Mouse (Mus musculus): Measurements from ENCODE around the gene Junb.

Gene Junb

GRCm38 (mm10) chr8:84970135-84970790 lies 8.3 kb downstream of the Junb start:
- no peak for DNase-seq

DNA sequence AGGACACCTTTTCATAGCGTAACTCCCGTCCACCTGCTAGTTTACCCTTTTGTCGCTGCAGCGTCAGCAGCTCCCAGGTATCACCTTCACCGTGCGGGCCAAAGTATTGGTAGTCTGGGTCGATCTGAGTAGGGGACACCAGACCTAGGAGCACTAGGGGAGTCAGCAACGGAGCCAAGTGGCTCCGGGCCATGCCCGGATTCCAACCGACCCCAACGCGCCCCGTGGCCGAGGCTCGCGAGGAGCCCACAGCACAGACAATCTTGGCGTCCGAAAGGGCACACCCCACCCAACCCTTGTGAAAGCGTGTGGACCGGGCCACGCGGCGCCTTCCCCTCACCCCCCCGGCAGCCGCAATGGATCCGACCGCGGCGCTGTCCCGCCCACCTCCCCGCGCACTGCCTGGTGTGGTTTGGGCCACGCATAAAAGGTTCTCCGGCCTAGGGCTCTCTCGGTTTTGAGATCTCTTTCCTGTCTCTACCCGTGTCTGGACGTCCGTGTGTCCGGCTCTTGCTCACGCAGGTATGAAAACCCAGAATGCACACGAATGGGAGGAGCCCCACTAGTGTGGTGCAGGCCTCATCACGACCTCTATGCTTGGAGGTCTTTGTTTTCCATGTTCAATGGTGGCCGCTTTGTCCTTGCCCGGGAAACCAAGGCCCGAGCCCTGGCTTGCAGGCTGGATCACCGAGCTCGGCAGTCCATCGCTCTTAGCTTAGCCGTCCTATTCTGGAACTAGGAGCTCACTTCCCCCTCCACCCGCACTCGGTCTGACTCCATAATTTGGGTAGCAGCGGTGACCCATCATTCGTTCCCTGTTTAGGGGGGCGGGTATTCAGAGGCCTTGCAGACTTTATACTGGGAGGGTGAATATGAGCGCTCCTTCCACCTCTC lies 9.0 kb downstream of the Junb start, which contains the start of the genes Gm49661, Prdx2 and Rnaseh2a:
Gm49661 (minus strand) TSS at position 193 of the 894 bp plus-strand sequence.
Prdx2 (plus strand) TSS at position 347 of the 894 bp plus-strand sequence.
Rnaseh2a (minus strand) TSS at position 527 of the 894 bp plus-strand sequence.
- peak; percentile 72 to 78 for DNase-seq

DNA sequence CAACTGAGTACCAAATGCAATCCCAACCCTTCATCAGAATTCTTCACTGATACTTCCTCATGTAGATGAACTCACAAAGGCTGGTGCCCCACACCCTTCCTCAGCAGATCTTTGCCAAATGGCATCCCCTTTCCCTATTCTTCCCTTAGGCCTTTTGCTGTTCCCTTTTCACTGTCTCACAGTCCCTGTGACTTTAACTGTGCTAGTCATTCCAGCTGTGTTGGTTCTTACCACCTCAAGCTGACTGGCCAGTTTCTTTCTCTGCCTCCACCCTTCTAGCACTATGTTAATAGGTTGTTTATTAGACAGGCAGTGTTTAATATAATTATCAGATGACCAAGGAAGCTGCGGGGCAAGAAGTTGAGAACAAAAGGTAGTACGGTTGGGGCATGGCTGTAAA lies 9.9 kb downstream of the Junb start:
- DNase-seq = no peak

DNA sequence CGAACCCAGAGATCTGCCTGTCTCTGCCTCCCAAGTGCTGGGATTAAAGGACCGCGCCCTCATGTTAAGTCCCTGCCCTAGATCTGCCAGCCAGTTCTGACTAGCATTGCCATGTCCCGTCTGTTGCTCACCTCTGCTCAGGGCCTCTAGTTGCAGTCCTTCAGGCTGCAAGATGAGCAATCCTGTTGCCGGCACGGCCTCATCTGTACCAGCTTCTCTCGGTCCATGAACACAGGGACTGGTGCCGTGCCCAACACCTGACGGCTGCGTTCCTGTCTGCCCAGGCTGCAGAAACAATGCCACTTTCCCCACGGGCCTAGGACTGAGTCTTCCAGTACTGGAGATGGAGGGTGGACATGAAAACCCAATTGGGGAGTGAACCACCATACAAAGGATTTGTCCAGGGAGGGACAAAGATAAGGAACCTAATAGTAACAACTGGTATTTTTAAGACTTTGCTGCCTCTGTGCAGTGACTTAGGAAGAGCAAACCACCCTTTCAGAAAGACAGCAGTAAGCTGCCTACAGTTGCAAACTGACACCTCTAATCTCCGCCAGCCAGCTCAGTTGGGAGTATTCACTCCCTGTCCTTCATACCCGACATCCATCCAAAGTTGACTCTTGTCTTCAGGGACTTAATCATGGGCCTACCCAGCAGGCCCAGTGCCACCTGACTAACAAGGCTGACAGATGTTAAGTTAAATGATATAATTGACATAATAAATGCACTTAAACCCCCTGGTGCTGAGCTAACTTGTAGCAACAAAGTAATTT lies 10.8 kb downstream of the Junb start:
- DNase-seq = no peak

DNA sequence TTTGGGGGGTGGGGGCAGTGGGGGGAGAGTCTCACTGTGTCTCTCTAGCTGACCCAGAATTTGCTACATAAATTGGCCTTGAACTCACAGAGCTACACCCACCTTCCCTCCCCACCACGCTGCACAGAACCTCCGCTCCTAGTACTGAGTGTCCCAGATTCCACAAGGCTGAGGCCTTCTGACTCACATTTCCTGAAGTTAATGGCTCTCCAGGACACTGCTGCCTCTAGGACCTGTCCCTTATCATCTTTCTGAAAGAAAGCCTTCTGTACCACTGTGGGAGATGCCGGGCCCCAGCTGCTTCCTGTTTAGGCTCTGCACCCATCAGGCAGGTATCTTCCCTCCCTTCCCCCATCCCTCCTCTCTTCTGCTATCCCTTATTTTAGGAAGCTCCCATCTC lies 11.9 kb downstream of the Junb start:
- DNase-seq = no peak

DNA sequence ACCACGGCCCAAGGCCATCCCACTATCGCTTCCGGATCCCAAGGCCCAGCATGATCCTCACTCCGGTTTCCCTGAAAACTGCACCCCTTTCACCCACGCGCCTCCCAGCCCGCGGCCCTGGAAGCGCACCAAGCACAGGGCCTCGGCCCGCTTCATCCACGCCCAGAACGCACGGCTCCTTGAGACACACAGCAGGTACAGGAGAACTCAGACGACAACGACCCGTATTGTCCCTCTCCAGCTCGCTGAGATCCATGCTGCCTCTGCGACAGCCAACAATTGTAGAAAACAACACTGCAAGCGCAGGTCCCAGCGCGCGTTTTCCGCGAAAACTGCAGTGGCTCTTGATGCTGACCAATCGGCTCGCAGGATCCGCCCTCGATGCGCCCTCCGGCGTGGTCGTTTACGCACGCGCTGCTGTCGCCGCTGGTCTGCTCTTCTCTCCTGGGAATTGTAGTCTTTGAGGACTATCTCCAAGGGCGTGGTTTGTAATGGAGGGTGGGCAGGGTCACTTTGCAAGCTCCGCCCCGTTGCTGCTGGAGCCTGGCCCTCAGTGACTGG lies 12.7 kb downstream of the Junb start:
- DNase-seq = peak; percentile 95 to 97

DNA sequence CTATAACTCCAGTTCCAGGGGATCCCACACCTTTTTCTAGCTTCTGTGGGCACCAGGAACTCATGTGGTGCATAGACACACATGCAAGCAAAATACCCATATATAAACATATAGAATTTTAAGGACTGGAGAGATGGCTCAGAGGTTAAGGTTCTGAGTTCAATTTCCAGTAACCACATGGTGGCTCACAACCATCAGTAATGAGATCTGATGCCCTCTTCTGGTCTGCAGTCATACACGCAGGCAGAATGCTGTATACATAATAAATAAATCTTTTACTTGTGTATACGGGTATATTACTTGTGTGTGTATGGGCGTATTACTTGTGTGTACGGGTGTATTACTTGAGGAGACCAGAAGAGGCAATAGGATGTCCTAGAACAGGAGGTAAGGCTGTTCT lies 14.6 kb downstream of the Junb start:
- no peak for DNase-seq

DNA sequence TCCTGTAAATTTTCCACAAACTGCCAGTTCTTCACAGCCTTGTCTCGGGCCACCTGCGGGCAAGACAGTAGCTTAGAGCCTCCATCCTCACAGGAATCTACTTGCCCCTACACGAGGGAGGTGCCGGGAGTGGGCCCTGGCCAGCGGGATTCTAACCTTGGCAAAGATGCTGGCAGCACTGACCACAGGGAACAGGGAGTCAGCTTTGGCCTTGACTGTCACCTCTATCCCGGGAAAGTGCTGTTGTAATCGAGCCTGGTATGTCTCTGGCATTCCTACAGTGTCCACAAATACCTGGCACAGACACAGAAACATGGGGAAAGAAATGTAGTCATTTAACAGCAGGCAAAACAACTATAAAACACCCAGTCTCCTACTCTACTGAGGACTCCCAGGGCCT lies 18.7 kb downstream of the Junb start:
- DNase-seq = no peak

- peak; percentile 52 to 67 for DNase-seq
Observed at GRCm38 (mm10) chr8:84956768-84957167, 21.8 kb downstream of the Junb start.

GRCm38 (mm10) chr8:84952612-84953255 lies 25.8 kb downstream of the Junb start:
- peak; percentile 80 to 82 for DNase-seq

DNA sequence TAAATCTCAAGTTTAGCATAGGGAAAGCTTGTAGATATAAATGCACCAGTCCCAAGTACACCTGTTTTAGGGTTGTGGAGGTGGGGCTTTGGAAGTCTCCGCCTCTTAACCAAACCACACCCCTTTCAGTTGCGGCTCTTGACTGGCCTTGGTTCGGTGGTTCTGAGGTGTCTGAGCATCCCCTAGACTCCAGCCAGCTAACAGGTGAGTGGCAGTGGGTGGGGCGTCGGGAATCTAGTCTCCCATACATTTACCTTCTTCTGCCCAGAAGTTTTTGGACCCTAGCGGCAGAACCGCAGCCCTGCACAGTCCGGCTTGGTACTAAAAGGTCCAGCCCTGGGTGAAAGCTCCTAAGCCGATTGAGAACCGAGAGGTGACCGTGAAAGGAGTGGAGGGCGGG lies 28.8 kb downstream of the Junb start:
- no peak for DNase-seq

- DNase-seq = no peak
Observed at GRCm38 (mm10) chr8:84947241-84947545, 31.3 kb downstream of the Junb start.

DNA sequence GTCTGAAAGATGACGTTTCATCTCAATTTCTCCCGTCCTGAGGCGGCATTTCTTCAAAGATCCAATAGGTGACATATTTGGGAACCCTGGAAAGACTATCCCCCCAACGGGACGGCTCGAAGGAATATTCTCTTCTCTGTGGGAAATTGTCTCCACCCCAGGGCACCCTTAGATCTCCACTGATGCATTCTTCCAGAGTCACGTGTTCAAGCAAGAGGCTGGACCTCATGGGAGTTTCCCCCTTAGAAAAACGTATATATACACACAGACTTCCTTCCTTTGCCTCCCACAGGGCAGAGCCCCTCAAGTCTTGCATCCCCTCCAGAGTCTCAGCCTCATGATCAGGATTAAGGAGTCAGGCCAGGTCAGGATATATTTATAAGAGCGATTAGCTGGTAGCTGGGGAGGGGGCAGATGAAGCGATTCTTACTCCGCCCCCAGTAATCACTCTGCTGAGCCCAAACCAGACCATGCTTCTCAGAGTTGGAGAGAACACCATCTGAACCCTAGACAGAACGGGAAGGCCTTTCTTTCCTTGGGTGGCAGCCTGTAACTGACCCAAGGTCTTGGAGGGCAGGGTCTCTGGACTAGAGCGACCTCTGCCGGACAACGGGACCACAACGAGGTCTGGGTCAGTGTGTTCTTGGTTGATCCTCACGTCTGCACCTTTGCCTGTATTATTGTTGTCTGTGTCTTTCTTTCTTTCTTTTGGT lies 31.8 kb downstream of the Junb start, which contains the start of gene Rtbdn:
Rtbdn (plus strand) TSS at position 464 of the 713 bp plus-strand sequence.
- no peak for DNase-seq

DNA sequence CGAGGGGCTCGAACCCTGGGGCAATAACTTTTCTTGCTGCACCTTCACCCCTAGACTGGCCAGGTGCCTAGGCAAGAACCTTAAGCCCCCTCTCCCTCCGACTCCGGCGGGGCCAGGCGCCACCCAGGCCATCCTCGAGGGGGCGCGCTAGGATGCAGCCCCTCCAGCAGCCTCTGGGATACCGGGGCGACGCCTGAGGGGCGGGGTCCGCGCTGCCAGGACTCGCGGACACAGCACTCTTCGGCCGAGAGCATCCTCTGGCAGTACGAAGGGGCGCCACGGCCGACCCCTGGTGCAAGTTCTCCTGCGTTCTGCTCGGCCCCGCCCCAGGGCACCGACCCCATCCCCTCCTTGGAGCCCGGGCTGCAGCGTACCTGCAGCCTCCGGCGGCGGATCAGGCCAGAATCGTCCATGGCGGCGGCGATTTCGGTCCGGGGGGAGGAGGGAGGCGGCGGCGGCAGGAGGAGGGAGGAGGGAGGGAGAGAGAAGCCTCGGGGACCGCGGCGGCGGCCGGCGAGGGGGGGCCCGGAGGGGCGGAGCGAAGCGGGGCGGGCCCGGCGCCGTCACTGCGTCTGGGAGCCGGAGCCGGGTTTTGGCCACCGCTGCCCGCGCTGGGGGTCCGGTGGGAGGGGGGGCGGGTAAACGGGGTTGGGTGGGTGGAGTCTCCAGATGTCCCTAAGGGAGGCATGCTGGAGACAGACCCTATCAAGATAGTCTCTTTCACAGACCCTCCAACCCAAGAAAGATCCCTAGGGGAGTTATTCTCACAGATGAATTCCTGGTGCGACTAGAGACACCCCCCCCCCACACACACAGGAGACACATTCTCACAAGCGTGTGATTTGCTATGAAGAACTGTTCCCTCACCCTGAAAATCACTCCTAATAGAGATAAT lies 32.6 kb downstream of the Junb start:
- no peak for DNase-seq

DNA sequence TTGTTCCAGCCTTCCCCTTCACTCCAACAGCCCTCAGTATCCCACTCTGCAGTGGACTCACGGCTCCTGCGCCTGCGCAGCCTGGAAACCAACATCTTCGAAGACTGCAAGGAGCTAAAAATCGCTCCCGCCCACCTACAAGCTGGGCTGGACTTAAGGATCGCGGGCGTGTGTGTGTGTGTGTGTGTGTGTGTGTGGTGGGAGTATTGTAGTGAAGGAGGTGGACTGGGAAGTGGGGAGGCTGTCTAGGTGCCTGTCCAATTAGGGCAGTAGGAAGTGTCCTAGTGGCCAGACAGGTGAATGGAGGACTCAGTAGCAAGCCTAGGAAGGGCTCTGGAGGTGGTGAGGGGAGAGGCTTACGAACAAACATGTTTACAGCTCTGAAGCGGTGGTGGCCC lies 33.3 kb downstream of the Junb start:
- no peak for DNase-seq

- DNase-seq = peak in 1 of 2 experiments; percentile 33
Observed at GRCm38 (mm10) chr8:84944478-84945160, 33.9 kb downstream of the Junb start.

GRCm38 (mm10) chr8:84943699-84944098 lies 34.8 kb downstream of the Junb start:
- no peak for DNase-seq

DNA sequence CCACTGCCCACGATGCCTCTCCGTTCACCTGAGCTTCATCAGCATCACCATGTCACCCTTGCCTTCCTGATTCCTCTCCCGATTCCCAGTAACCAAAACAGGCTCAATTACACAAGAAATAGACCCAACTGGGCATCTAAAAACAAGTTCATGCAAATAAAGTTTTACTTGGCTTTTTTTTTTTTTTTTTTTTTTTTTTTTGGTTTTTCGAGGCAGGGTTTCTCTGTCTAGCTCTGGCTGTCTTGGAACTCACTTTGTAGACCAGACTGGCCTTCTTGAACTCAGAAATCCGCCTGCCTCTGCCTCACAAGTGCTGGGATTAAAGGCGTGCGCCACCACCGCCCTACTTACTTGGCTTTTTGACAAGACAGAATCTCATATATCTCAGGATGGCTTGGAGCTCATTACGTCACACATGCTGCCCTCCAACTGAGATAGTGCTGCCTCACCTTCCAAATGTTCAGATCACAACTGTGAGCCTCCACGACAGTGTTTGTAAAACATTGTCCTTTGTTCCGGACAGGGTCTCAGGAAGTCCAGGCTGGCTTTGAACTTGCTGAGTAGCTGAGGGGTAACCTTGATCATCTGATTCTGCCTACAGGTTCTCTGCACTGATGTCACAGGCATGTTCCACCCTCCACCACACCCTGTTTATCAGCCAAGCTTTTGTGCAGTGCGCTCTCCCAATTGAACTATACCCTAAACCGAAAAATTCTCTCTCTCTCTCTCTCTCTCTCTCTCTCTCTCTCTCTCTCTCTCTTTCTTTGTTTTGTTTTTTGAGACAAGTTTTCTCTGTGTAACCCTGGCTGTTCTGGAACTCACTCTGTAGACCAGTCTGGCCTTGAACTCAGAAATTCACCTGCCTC lies 40.7 kb downstream of the Junb start:
- no peak for DNase-seq

- peak; percentile 34 to 43 for DNase-seq
Observed at GRCm38 (mm10) chr8:84936962-84937546, 41.5 kb downstream of the Junb start, which contains the start of gene Mast1. TSS of gene Mast1 (minus strand) at chr8:84937359.
